Mouse (Mus musculus) small intestine, adult 2 months (tissue): ENCODE results near the gene Itpkc. TPM values are rescaled to one million over a fixed set of nuclear protein-coding genes. Genes with fewer than 3 reads are reported as not detected.

Experiments used
- H3K27ac ChIP-seq: fragments of 200-500 bp; 2 replicates; pipeline ENCODE4 v1.5.1; 2012; ENCODE audit warnings: low read depth, low read length, control low read depth, inconsistent platforms; ENCODE audit not compliant: insufficient read depth
- H3K27me3 ChIP-seq: fragments of 200-500 bp; 2 replicates; pipeline ENCODE4 v1.6.1; 2012; ENCODE audit warnings: mild to moderate bottlenecking, moderate library complexity, low read length, inconsistent platforms; ENCODE audit not compliant: control insufficient read depth, insufficient read depth
- H3K36me3 ChIP-seq: fragments of 200-500 bp; 2 replicates; pipeline ENCODE4 v1.6.1; 2012; ENCODE audit warnings: mild to moderate bottlenecking, low read length, control low read depth, inconsistent platforms; ENCODE audit not compliant: control insufficient read depth, insufficient read depth
- H3K4me1 ChIP-seq: fragments of 200-500 bp; 2 replicates; pipeline ENCODE4 v1.6.1; 2012; ENCODE audit warnings: low read length, inconsistent platforms, mixed read lengths; ENCODE audit not compliant: control insufficient read depth, insufficient read depth, insufficient read length
- H3K4me3 ChIP-seq: fragments of 200-500 bp; 2 replicates; pipeline ENCODE4 v1.5.1; 2012; ENCODE audit warnings: low read depth, mild to moderate bottlenecking, control low read depth, inconsistent platforms, low read length, moderate library complexity
- CTCF ChIP-seq: fragments of 200-500 bp; IDR thresholded peaks from 2 replicates; pipeline ENCODE4 v1.5.1; 2012; ENCODE audit warnings: low read depth, mild to moderate bottlenecking, control low read depth, inconsistent platforms, low read length, moderate library complexity, mixed read lengths; ENCODE audit not compliant: insufficient replicate concordance, insufficient read length; ENCODE audit errors: extremely low read depth
- POLR2A ChIP-seq: fragments of 200-500 bp; IDR thresholded peaks from 2 replicates; pipeline ENCODE4 v1.6.1; 2012; ENCODE audit warnings: low read depth, mild to moderate bottlenecking, control low read depth, inconsistent platforms, low read length, moderate library complexity
- WGBS: fragments of 180-500 bp; shearing (Covaris S2); methylation state at CpG from one replicate; pipeline ENCODE4 v1.1.7; 2018; 5-methylcytosine and 5-hydroxymethylcytosine counted together
- polyA plus RNA-seq: library from polyadenylated mRNA; depleted of rRNA; stranded (reverse); fragments of >200 nt; gene quantifications from 2 replicates; pipeline ENCODE4 v1.2.3, GENCODE M21; 2012; rRNA removed

Itpkc gene
- 15.3 and 44.6 TPM in 2 replicates for polyA plus RNA-seq

DNA sequence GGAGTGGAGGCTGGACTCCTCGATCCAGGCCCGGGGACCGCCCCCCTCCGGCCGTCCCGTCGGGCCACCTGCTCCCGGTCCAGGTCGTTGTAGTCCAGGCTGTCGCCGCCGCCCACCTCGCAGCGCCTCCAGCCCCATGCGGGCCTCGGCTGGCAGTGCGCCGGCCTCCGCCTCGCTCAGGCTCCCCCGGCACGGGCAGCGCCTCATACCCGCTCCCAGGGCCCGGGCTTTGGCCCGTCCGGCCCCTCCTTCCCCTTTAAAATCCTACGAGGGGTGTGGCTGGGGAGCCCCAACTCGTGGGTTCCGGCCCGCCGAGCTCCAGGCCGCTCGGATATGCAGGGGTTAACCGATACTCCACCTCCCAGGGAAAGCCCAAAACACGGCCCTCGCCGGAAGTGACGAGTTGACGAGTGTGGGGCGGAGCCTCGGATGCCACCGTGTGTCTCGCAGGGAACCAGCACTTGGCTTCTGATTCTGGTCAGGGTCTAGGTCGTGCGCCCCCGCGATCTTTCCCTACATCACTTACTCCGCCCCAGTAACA, at the start of gene Itpkc:
Gene Itpkc, minus strand, starts transcription at position 381 of the 541 bp plus-strand sequence.
- Histone ChIP-seq H3K27ac (peak within 1 kb of the TSS; percentile 92), H3K4me1 (peaks cover 27% of the 10 kb centered on the region), H3K36me3 (no peaks in the 10 kb centered on the region), H3K4me3 (peak within 1 kb of the TSS; percentile 79), H3K27me3 (no peaks in the 10 kb centered on the region)
- WGBS = under 1% methylated on average over 49 of the region's 49 CpGs
- TF ChIP-seq POLR2A (peak; percentile 62), CTCF (no peak)

DNA sequence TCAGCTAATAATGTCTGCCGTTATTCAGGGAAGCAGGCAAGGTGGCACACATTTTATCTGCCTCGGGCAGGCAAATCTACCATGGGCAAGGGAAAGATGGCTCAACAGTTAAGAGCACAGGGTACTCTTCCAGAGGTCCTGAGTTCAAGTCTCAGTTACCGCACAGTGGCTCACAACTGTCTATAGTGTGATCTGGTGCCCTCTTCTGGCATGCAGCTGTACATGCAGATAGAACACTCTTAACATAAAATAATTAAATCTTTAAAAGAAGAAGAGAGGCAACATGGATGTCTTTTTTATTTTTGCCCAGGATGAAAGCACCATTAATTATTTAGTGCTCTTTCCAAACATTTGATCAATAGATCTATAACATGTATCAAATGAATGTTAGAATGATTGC, 48.7 kb upstream of the Itpkc start:
- 91% methylated on average over 3 of the region's 3 CpGs for WGBS
- peaks cover 3% of the 10 kb centered on the region; the same call in 1 of the 2 replicates for H3K36me3 ChIP-seq

DNA sequence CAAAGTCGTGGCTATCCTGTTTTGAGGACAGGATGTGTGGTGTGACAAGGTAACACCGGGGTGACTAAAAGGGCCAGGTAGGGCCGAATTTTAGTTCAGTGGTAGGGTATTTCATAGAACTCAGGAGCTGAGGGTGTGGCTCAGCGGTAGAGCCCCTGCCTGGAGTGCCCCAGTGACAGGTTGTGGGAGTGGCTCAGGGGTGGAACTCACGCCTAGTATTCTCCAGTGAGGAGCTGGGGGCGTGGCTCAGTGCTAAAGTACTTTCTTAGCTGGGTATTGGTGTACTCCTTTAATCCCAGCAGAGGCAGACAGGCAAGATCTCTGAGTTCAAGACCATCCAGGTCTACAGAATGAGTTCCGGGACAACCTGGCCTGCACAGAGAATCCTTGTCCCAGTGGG, 47.6 kb upstream of the Itpkc start:
- 38% methylated on average over 7 of the region's 7 CpGs for WGBS
- no peaks in the 10 kb centered on the region for H3K27me3 ChIP-seq
- no peak overlapping the region for H3K4me3 ChIP-seq
- TF ChIP-seq POLR2A (no peak), CTCF (no peak)
- H3K36me3 ChIP-seq = peaks cover 3% of the 10 kb centered on the region; the same call in 1 of the 2 replicates
- H3K27ac ChIP-seq = no peak overlapping the region
- H3K4me1 ChIP-seq = peaks cover 3% of the 10 kb centered on the region

More for the DNA sequence above, 48.7 kb upstream of the Itpkc start:
- no peaks in the 10 kb centered on the region for H3K27me3 ChIP-seq
- no peak overlapping the region for H3K4me3 ChIP-seq
- H3K4me1 ChIP-seq = peaks cover 3% of the 10 kb centered on the region
- TF ChIP-seq POLR2A (no peak), CTCF (peak; percentile 35; the same call in 1 of the 2 replicates)
- no peak overlapping the region for H3K27ac ChIP-seq

DNA sequence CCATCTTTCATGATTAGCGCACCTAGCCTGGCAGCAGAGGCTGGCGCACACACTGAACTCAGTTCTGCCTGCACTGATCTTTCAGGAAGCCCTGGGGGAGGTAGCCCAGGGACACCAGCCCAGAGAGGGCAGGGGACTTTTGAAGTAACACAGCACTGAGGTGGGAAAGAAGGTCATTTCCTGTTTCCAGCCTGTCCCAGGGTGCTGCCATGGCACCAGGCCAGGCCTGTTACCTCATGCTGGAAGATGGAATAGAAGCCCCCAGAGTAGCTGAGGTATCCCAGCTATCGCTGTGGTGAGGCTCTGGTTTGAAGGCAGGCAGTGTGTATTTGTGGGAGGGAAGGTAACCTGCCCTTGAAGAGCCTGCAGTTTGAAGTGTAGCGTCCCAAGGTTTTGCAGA, 46.5 kb upstream of the Itpkc start:
- TF ChIP-seq POLR2A (no peak), CTCF (no peak)
- H3K27ac ChIP-seq = no peak overlapping the region
- H3K4me3 ChIP-seq = no peak overlapping the region
- peaks cover 3% of the 10 kb centered on the region; the same call in 1 of the 2 replicates for H3K36me3 ChIP-seq
- no peaks in the 10 kb centered on the region for H3K27me3 ChIP-seq
- peaks cover 3% of the 10 kb centered on the region for H3K4me1 ChIP-seq
- 79% methylated on average over 4 of the region's 4 CpGs for WGBS

DNA sequence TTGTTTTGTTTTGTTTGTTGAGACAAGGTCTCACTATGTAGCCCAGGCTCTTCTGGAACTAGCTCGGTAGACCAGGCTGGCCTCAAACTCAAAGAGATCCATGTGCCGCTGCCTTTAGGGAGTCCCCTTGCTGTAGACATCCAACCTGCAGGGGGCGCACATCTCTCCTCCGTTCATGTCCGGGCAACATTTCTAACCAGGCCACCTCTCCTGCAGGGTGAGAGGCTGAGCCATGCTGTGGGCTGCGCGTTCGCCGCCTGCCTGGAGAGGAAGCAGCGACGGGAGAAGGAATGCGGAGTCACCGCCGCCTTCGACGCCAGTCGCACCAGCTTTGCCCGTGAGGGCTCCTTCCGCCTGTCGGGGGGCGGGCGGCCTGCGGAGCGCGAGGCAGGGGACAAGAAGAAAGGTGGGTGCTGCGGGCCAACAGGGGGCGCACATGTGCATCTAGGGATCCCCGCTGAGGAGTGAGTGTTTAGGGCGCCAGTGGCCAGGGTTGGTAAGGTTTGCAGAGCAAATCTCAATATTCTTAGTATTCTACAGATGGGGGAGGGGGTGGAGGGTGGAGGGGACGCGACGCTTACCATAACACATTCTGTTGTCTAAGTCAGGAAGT, 45.4 kb upstream of the Itpkc start:
- H3K36me3 ChIP-seq = peaks cover 3% of the 10 kb centered on the region; the same call in 1 of the 2 replicates
- peaks cover 3% of the 10 kb centered on the region for H3K4me1 ChIP-seq
- no peak overlapping the region for H3K4me3 ChIP-seq
- TF ChIP-seq POLR2A = no peak
- TF ChIP-seq CTCF = peak; percentile 40; the same call in 1 of the 2 replicates
- WGBS = 71% methylated on average over 32 of the region's 32 CpGs
- no peaks in the 10 kb centered on the region for H3K27me3 ChIP-seq
- no peak overlapping the region for H3K27ac ChIP-seq

DNA sequence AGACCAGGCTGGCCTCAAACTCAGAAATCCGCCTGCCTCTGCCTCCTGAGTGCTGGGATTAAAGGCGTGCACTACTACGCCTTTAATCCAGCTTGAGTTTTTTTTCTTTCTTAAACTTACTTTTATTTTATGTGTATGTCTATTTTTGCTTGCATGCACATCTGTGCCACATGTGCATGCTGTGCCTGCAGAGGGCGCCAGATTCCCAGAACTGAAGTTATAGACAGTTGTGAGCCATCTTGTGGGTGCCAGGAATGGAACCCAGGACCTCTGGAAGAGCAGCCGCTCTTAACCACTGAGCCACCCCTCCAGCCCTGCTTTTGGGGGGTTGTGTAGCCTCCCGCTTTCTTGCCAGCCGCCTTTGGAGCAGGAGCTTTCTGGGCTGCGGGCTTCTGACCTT, 43.0 kb upstream of the Itpkc start:
- Histone ChIP-seq H3K4me1 (peaks cover under 1% of the 10 kb centered on the region; the same call in 1 of the 2 replicates), H3K36me3 (no peaks in the 10 kb centered on the region), H3K27ac (no peak overlapping the region), H3K4me3 (no peak overlapping the region), H3K27me3 (no peaks in the 10 kb centered on the region)
- TF ChIP-seq POLR2A = no peak
- 90% methylated on average over 8 of the region's 8 CpGs for WGBS

DNA sequence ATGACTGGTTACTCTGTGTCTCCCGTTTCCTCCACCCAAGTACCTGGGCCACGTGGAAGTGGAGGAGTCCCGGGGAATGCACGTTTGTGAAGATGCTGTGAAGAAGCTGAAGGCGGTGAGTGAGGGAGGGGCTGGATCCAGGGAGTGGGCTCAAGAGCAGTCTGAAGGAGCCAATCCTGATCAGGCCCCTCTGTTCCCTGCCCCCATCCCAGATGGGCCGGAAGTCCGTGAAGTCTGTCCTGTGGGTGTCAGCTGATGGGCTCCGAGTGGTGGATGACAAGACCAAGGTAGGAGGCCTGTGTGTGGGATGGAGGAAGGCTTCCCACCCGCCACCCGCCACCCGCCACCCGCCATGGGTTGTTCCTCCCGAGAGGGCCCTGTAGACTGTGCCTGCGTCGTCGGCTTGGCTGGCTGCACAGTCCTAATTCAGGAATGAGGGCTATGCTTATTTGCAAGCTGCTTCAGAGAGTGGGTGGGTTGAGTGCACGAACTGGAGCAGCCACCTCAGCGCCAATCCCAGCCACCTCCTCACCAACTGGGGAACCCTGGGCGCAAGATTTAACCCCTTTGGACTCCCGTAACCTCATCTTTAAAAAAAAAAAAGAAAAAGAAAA, 38.2 kb upstream of the Itpkc start:
- Histone ChIP-seq H3K4me3 (no peak overlapping the region), H3K36me3 (no peaks in the 10 kb centered on the region), H3K4me1 (peaks cover 4% of the 10 kb centered on the region; the same call in 1 of the 2 replicates), H3K27ac (no peak overlapping the region), H3K27me3 (no peaks in the 10 kb centered on the region)
- 87% methylated on average over 20 of the region's 20 CpGs for WGBS
- TF ChIP-seq POLR2A = no peak
- no peak for TF ChIP-seq CTCF
